Mouse (Mus musculus) limb, embryonic 14.5 days (tissue): ENCODE measurements around the gene Eng. TPM values are rescaled to one million over a fixed set of nuclear protein-coding genes. Genes with fewer than 3 reads are reported as not detected.

Experiments
- ATAC-seq: fragments of 200-750 bp; cut with Nextera tagmentation; 2 replicates; pipeline ENCODE4 v1.8.0; 2017; ENCODE audit warnings: low read depth, moderate number of reproducible peaks, moderate TSS enrichment; ENCODE audit not compliant: low FRiP score
- DNase-seq: peaks from one replicate; pipeline ENCODE4 v3.0.0-alpha.2; 2015; ENCODE audit warnings: low spot score
- H3K27ac ChIP-seq: fragments of 300-500 bp; sonication (generic); replicated peaks from 2 replicates; pipeline ENCODE4 v1.5.1; 2014; ENCODE audit warnings: low read depth, mild to moderate bottlenecking, low read length, moderate library complexity, mixed read lengths
- H3K27me3 ChIP-seq: fragments of 300-500 bp; sonication (generic); 2 replicates; pipeline ENCODE4 v1.6.1; 2014; ENCODE audit warnings: low read length, mixed read lengths; ENCODE audit not compliant: control insufficient read depth, insufficient read depth
- H3K36me3 ChIP-seq: fragments of 300-500 bp; sonication (generic); 2 replicates; pipeline ENCODE4 v1.6.1; 2014; ENCODE audit warnings: mild to moderate bottlenecking, low read length, moderate library complexity, mixed read lengths; ENCODE audit not compliant: control insufficient read depth, insufficient read depth
- H3K4me1 ChIP-seq: fragments of 300-500 bp; sonication (generic); 2 replicates; pipeline ENCODE4 v1.6.1; 2014; ENCODE audit warnings: antibody characterized with exemption, low read length, mixed read lengths; ENCODE audit not compliant: control insufficient read depth, insufficient read depth
- H3K4me2 ChIP-seq: fragments of 300-500 bp; sonication (generic); replicated peaks from 2 replicates; pipeline ENCODE4 v1.6.1; 2014; ENCODE audit warnings: low read depth, mild to moderate bottlenecking, low read length, moderate library complexity; ENCODE audit not compliant: severe bottlenecking
- H3K4me3 ChIP-seq: fragments of 300-500 bp; sonication (generic); replicated peaks from 2 replicates; pipeline ENCODE4 v1.5.1; 2014; ENCODE audit warnings: low read length
- H3K9ac ChIP-seq: fragments of 300-500 bp; sonication (generic); 2 replicates; pipeline ENCODE4 v1.6.1; 2014; ENCODE audit warnings: mild to moderate bottlenecking, low read depth, low read length, moderate library complexity; ENCODE audit not compliant: severe bottlenecking
- H3K9me3 ChIP-seq: fragments of 300-500 bp; sonication (generic); 2 replicates; pipeline ENCODE4 v1.6.1; 2016; ENCODE audit warnings: low read length; ENCODE audit not compliant: control insufficient read depth
- POLR2A ChIP-seq: fragments of 200-500 bp; IDR thresholded peaks from 2 replicates; pipeline ENCODE4 v1.8.0; 2012; ENCODE audit warnings: inconsistent platforms, mild to moderate bottlenecking, moderate library complexity, borderline replicate concordance; ENCODE audit not compliant: insufficient read depth, insufficient read length; ENCODE audit errors: extremely low read depth
- WGBS: fragments of 180-500 bp; shearing (Covaris S2); extraction: QIAGEN DNeasy Blood & Tissue Kit; methylation state at CpG from one replicate; pipeline ENCODE4 v1.1.7; 2014; 5-methylcytosine and 5-hydroxymethylcytosine counted together
- polyA plus RNA-seq, 2 experiments: library from polyadenylated mRNA; depleted of rRNA in 1 of 2; stranded (reverse) in 1 of 2; unstranded in 1 of 2; fragments of >200 nt; fragmentation: Nextera tagmentation in 1 of 2; extraction: Ambion mirVana in 1 of 2; gene quantifications; 2 replicates each; pipeline versions ENCODE4 v1.2.1 to v1.2.3; 2012 to 2014

Eng gene
- polyA plus RNA-seq, 2 experiments: 49.3 to 61.4 TPM

DNA sequence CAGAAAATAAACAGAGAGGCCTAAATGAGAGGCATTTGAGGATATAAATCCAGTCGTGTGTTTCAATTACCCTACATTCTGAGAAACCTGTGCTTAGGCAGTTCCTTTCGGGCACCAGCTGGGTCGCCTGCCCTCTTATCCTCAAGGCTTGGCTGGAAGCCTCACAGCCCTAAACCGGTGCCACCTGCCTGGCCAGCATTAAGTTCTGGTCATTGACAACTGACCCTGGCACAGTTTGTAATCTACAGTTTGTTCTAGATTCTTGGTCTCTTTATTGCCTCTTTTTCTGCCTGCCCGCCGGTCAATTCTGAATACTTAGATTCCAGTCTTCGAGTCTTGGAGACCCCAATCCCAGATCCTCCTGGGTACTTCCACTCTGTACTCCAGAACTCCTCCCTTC lies 46.9 kb downstream of the Eng start:
- whole genome bisulfite sequencing: 16% methylated on average over 7 of the region's 7 CpGs
- Histone ChIP-seq H3K4me2 (peak overlapping the region; percentile 81), H3K36me3 (peaks cover 13% of the 10 kb centered on the region), H3K4me3 (peak overlapping the region; percentile 89), H3K4me1 (peaks cover 11% of the 10 kb centered on the region), H3K9ac (peak overlapping the region; percentile 88), H3K27me3 (no peaks in the 10 kb centered on the region), H3K9me3 (no peaks in the 10 kb centered on the region), H3K27ac (no peak overlapping the region)
- DNase-seq: no peak
- no peak for ATAC-seq
- TF ChIP-seq POLR2A: no peak

DNA sequence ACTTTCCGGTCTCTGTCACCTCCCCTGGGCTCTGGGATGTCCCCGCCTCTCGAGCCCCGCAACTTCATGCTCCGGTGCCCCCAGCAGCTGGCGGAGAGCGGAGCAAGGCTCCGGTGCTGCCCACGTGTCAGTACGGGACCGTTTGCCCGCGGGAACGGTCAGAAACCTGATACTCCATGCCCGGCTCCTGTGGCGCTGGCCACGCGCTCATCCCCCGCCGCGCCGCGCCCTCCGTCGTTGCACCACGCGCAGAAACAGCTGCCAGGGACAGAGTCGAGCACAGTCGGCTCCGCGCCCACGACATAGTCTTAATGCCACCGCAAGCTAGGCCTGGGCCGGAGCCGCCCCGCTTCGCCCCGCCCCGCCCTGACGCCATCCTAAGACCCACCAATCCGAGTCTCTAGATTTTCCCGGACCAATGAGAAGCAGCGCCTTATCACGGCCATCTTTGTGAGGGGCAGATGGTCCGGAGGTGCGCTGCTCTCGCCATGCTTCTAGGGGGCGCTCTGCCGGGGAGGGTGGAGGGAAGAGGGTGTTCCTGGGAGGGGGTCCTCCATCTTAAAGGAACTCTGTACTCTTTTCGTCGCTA lies 47.5 kb downstream of the Eng start:
- under 1% methylated on average over 45 of the region's 51 CpGs for WGBS

DNA sequence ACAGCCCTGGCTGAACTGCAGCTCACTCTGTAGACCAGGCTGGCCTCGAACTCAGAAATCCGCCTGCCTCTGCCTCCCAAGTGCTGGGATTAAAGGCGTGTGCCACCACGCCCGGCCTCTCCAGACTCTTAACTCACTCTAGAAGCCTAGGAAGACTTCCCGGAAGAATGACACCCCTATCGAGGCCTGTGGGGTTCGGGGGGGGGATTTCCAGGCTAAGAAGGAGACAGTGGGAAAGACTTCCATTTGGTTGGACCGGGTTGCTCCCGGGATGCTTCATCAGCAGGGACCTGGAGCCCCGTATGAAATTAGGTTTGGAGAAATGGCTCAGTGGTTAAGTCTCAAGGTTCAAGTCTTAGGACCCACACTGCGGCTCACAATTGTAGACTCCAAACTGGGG lies 48.3 kb downstream of the Eng start:
- peak overlapping the region; percentile 81 for H3K4me2 ChIP-seq
- H3K9ac ChIP-seq: peak overlapping the region; percentile 58
- no peak for TF ChIP-seq POLR2A
- 0 out of 2 replicates have a peak overlapping the region, but pooled peaks have one; percentile 70 for H3K27ac ChIP-seq
- H3K9me3 ChIP-seq: no peaks in the 10 kb centered on the region
- peak overlapping the region; percentile 89 for H3K4me3 ChIP-seq
- no peak for DNase-seq
- no peak for ATAC-seq
- H3K4me1 ChIP-seq: peaks cover 11% of the 10 kb centered on the region
- WGBS: 86% methylated on average over 12 of the region's 12 CpGs
- peaks cover 11% of the 10 kb centered on the region; the same call in 1 of the 2 replicates for H3K36me3 ChIP-seq
- H3K27me3 ChIP-seq: no peaks in the 10 kb centered on the region

More for the DNA sequence above, 47.5 kb downstream of the Eng start:
- Histone ChIP-seq H3K4me3 (peak overlapping the region; percentile 89), H3K4me2 (peak overlapping the region; percentile 81), H3K36me3 (peaks cover 11% of the 10 kb centered on the region; the same call in 1 of the 2 replicates), H3K4me1 (peaks cover 11% of the 10 kb centered on the region), H3K9ac (peak overlapping the region; percentile 88), H3K27me3 (no peaks in the 10 kb centered on the region), H3K27ac (peak overlapping the region; percentile 88), H3K9me3 (no peaks in the 10 kb centered on the region)
- 0 out of 2 replicates have a peak, but pooled peaks have one; percentile 48 for TF ChIP-seq POLR2A
- ATAC-seq: peak; percentile 99
- peak; percentile 99 for DNase-seq

DNA sequence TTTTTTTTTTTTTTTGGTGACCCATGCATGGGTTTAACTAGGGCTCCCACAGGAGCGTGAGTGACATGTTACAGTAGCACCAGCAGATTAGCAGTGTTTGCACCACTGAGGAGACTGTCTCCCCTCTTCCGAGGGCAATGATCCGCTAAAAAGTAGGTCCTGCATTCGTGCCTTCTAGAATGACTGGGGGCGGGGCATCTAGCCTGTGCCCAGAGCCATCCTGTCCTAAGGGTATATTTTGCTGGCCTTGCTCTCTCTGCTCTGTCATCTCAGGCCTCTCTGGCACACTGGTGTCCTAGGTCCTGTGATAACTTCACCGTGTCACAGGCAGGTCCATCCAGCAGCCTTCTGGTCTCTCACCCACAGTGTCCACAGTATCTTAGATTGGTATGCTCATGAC lies 53.3 kb downstream of the Eng start:
- H3K9ac ChIP-seq: no peak overlapping the region
- WGBS: 80% methylated on average over 6 of the region's 6 CpGs
- H3K27me3 ChIP-seq: no peaks in the 10 kb centered on the region
- peaks cover 19% of the 10 kb centered on the region for H3K36me3 ChIP-seq
- H3K27ac ChIP-seq: no peak overlapping the region
- no peaks in the 10 kb centered on the region for H3K4me1 ChIP-seq
- no peak overlapping the region for H3K4me2 ChIP-seq
- no peak overlapping the region for H3K4me3 ChIP-seq
- no peaks in the 10 kb centered on the region for H3K9me3 ChIP-seq
- DNase-seq: no peak
- TF ChIP-seq POLR2A: no peak
- no peak for ATAC-seq

DNA sequence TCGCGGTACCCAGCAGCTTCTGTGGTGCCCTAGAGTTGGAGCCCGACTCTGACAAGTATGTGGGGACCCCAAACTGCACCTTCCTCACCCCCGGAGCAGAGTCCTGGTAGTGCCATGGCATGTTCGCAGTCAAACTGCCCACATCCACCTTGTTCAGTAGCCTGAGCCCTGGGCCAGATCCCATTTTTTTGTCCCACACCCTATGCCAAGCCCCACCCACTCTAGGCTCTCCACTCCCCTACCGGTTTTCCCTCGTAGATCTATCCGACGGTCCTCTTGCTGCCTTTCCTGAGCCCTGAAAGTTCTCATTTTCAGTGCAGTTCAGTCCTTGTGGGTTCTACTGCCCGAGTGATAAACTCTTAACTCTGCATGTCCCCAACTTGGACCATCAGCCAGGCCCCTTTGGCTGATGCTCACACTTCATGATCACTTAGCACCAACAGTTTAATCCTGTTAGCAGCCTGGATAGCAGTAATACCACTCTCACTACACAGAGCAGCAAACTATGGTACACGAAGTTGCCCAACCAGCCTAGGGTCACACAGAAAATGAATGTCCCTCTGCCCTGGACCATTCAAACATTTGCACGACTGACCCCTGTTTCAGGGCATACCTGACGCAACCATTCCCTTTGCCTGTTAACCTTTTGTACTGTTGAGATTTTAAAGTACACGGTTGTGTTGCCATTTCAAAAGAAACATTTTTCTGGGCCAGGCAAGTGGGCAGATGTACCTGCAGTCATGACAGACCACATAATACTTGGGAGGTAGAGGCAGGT lies 54.8 kb downstream of the Eng start:
- WGBS: 83% methylated on average over 14 of the region's 14 CpGs
- no peak overlapping the region for H3K27ac ChIP-seq
- H3K9ac ChIP-seq: no peak overlapping the region
- H3K36me3 ChIP-seq: peaks cover 34% of the 10 kb centered on the region
- H3K4me3 ChIP-seq: no peak overlapping the region
- H3K4me2 ChIP-seq: no peak overlapping the region
- no peaks in the 10 kb centered on the region for H3K9me3 ChIP-seq
- DNase-seq (no peak), ATAC-seq (no peak)
- H3K4me1 ChIP-seq: no peaks in the 10 kb centered on the region
- no peak for TF ChIP-seq POLR2A
- H3K27me3 ChIP-seq: no peaks in the 10 kb centered on the region
